Mouse (Mus musculus) G1E (cell line): Measurements from ENCODE around the gene Tbxas1. TPM values are rescaled to one million over a fixed set of nuclear protein-coding genes. Genes with fewer than 3 reads are reported as not detected.
A peak's percentile ranks its signal among the peaks of the same experiment; 100 is the strongest.

Experiments used
- ATAC-seq: 2 replicates; pipeline ENCODE4 v1.8.0; 2016; ENCODE audit warnings: mild to moderate bottlenecking; ENCODE audit not compliant: insufficient number of reproducible peaks, poor library complexity, low FRiP score, severe bottlenecking; ENCODE audit errors: extremely low read depth
- DNase-seq: peaks from one replicate; pipeline ENCODE4 v3.0.0; 2012; ENCODE audit warnings: low spot score
- H3K27me3 ChIP-seq: 2 replicates; pipeline ENCODE4 v1.6.1; 2012; ENCODE audit warnings: mild to moderate bottlenecking, low read length, inconsistent platforms; ENCODE audit not compliant: insufficient read depth
- H3K36me3 ChIP-seq: replicated peaks from 2 replicates; pipeline ENCODE3; 2012; ENCODE audit warnings: mild to moderate bottlenecking, inconsistent platforms
- H3K4me1 ChIP-seq: 2 replicates; pipeline ENCODE4 v1.6.1; 2012; ENCODE audit warnings: low read depth, low read length, inconsistent platforms, mixed read lengths; ENCODE audit not compliant: insufficient read depth
- H3K4me3 ChIP-seq: 2 replicates; pipeline ENCODE4 v1.5.1; 2012; ENCODE audit warnings: low read depth, mild to moderate bottlenecking, inconsistent platforms, low read length, moderate library complexity, mixed read lengths
- H3K9me3 ChIP-seq: replicated peaks from 2 replicates; pipeline ENCODE4 v1.6.1; 2012; ENCODE audit warnings: inconsistent platforms
- CTCF ChIP-seq: IDR thresholded peaks from 2 replicates; pipeline ENCODE4 v1.5.1; 2012; ENCODE audit warnings: low read depth, low read length, inconsistent platforms, mixed read lengths
- GATA1 ChIP-seq: IDR thresholded peaks from 2 replicates; pipeline ENCODE4 v1.6.1; 2012; ENCODE audit warnings: borderline replicate concordance, low read length, inconsistent platforms, mixed read lengths
- GATA2 ChIP-seq: IDR thresholded peaks from 2 replicates; pipeline ENCODE4 v1.6.1; 2012; ENCODE audit warnings: low read depth, low read length, inconsistent platforms, borderline replicate concordance
- POLR2AphosphoS5 ChIP-seq: IDR thresholded peaks from 2 replicates; pipeline ENCODE4 v1.6.1; 2012; ENCODE audit warnings: low read depth, low read length, inconsistent platforms; ENCODE audit not compliant: insufficient replicate concordance
- TAL1 ChIP-seq: conservative IDR thresholded peaks from 2 replicates; pipeline ENCODE4 v1.6.1; 2012; ENCODE audit warnings: low read depth, low read length, inconsistent platforms, mixed read lengths
- polyA plus RNA-seq: library from polyadenylated mRNA; stranded (reverse); fragments of >175 nt; gene quantifications from 2 replicates; pipeline ENCODE4 v1.2.3, GENCODE M21; 2012
- total RNA-seq, 2 experiments: library from RNA; stranded (forward) in 1 of 2; stranded (reverse) in 1 of 2; fragments of 200-1000 nt in 1 of 2; fragments of >200 nt in 1 of 2; fragmentation: Nextera tagmentation in 1 of 2; gene quantifications; 2 replicates each; pipeline ENCODE4 v1.2.3; 2014 to 2017

The Tbxas1 gene
- total and polyA plus RNA-seq, 3 experiments: 1.2 to 13.2 (median 3.2) TPM

GRCm38 (mm10) chr6:38914181-38914580 is 39.0 kb downstream of the Tbxas1 start:
- H3K27me3 ChIP-seq: peaks cover 35% of the 10 kb centered on the region
- ATAC-seq (no peak), DNase-seq (no peak)
- H3K9me3 ChIP-seq: peaks cover 17% of the 10 kb centered on the region
- no peaks in the 10 kb centered on the region for H3K36me3 ChIP-seq
- TF ChIP-seq POLR2AphosphoS5: no peak
- no peak for TF ChIP-seq GATA1
- no peak for TF ChIP-seq TAL1
- TF ChIP-seq CTCF: no peak
- no peak for TF ChIP-seq GATA2
- H3K4me3 ChIP-seq: no peak overlapping the region
- peaks cover 92% of the 10 kb centered on the region for H3K4me1 ChIP-seq

GRCm38 (mm10) chr6:38915776-38916175 is 40.6 kb downstream of the Tbxas1 start:
- no peaks in the 10 kb centered on the region for H3K36me3 ChIP-seq
- H3K9me3 ChIP-seq: peaks cover 13% of the 10 kb centered on the region
- H3K4me1 ChIP-seq: peaks cover 95% of the 10 kb centered on the region
- TF ChIP-seq GATA1 (no peak), GATA2 (no peak), CTCF (no peak), TAL1 (no peak), POLR2AphosphoS5 (no peak)
- no peak overlapping the region for H3K4me3 ChIP-seq
- ATAC-seq (no peak), DNase-seq (no peak)
- H3K27me3 ChIP-seq: peaks cover 32% of the 10 kb centered on the region

- H3K27me3 ChIP-seq: peaks cover 32% of the 10 kb centered on the region
- H3K36me3 ChIP-seq: no peaks in the 10 kb centered on the region
- DNase-seq (no peak), ATAC-seq (no peak)
- H3K9me3 ChIP-seq: peaks cover 13% of the 10 kb centered on the region
- no peak overlapping the region for H3K4me3 ChIP-seq
- peaks cover 95% of the 10 kb centered on the region for H3K4me1 ChIP-seq
- TF ChIP-seq TAL1 (peak; percentile 56), CTCF (no peak)
These were observed 41.4 kb downstream of the Tbxas1 start for GRCm38 (mm10) chr6:38916571-38916970.

GRCm38 (mm10) chr6:38917415-38917814 is 42.2 kb downstream of the Tbxas1 start:
- ATAC-seq (no peak), DNase-seq (no peak)
- H3K36me3 ChIP-seq: no peaks in the 10 kb centered on the region
- TF ChIP-seq POLR2AphosphoS5 (no peak), GATA1 (no peak), GATA2 (no peak), TAL1 (no peak), CTCF (no peak)
- no peak overlapping the region for H3K4me3 ChIP-seq
- peaks cover 95% of the 10 kb centered on the region for H3K4me1 ChIP-seq
- peaks cover 13% of the 10 kb centered on the region for H3K9me3 ChIP-seq
- H3K27me3 ChIP-seq: peaks cover 32% of the 10 kb centered on the region

GRCm38 (mm10) chr6:38918728-38919127 is 43.5 kb downstream of the Tbxas1 start:
- ATAC-seq (no peak), DNase-seq (peak; percentile 13)
- Histone ChIP-seq H3K9me3 (peaks cover 13% of the 10 kb centered on the region), H3K27me3 (peaks cover 20% of the 10 kb centered on the region), H3K36me3 (no peaks in the 10 kb centered on the region), H3K4me1 (peaks cover 93% of the 10 kb centered on the region), H3K4me3 (no peak overlapping the region; the same call in 1 of the 2 replicates)
- TF ChIP-seq CTCF (no peak), POLR2AphosphoS5 (no peak), TAL1 (no peak), GATA1 (no peak), GATA2 (no peak)

GRCm38 (mm10) chr6:38919135-38919740 is 44.0 kb downstream of the Tbxas1 start:
- H3K36me3 ChIP-seq: no peaks in the 10 kb centered on the region
- ATAC-seq: no peak
- TF ChIP-seq GATA1: no peak
- no peak for TF ChIP-seq POLR2AphosphoS5
- no peak for TF ChIP-seq GATA2
- TF ChIP-seq CTCF: no peak
- no peak for TF ChIP-seq TAL1
- H3K4me1 ChIP-seq: peaks cover 93% of the 10 kb centered on the region
- DNase-seq: no peak
- H3K27me3 ChIP-seq: peaks cover 15% of the 10 kb centered on the region
- H3K9me3 ChIP-seq: peaks cover 13% of the 10 kb centered on the region
- H3K4me3 ChIP-seq: no peak overlapping the region; the same call in 1 of the 2 replicates

- Histone ChIP-seq H3K4me1 (peaks cover 99% of the 10 kb centered on the region), H3K9me3 (peaks cover 13% of the 10 kb centered on the region), H3K36me3 (no peaks in the 10 kb centered on the region), H3K4me3 (no peak overlapping the region; the same call in 1 of the 2 replicates), H3K27me3 (peaks cover 7% of the 10 kb centered on the region; the same call in 1 of the 2 replicates)
- DNase-seq (no peak), ATAC-seq (no peak)
- TF ChIP-seq CTCF (no peak), POLR2AphosphoS5 (no peak), TAL1 (no peak), GATA2 (no peak), GATA1 (no peak)
These were observed 44.9 kb downstream of the Tbxas1 start for GRCm38 (mm10) chr6:38920141-38920540.
